In the genomic region with DNA sequence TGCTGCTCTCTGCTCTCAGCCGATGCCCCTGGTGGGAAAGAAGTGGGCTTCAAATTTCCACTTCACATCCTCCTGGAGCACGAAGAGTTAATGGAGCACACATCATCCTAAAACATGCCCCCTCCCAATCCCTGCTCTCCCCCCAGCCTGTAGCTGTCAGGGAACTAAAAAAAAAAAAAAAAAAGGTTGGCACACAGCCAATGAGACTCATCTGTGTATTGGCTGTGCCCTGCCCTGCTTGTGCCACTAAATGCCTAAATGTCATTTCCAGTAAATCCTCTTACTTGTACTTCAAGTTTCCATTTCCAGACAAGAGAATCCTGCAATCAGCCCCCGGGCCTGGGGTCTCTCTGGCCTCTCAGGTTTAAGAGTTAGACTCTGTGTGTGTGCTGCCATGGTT, we compare ENCODE assay signal across 21 mouse cellular contexts. TPM values are rescaled to one million over a fixed set of nuclear protein-coding genes. Genes with fewer than 3 reads are reported as not detected.
"Had no signal": no experiment of that assay in that cellular context is flagged by ENCODE, and none has a peak within 500 bp of the region (broad histone marks: within the 10 kb centered on the region; RNA-seq: fewer than 3 reads in every experiment).

No protein-coding gene starts in this region.

- DNase-seq: kidney, adult 2 months; kidney, postnatal 14 days; lung, adult 2 months; lung, postnatal 14 days; right cerebral cortex, adult 18-20 months; right cerebral cortex, postnatal 25 days; thymus, postnatal 25 days had no signal

- ATAC-seq: intestine, embryonic 16.5 days had no signal

- H3K4me2 ChIP-seq: kidney, embryonic 15.5 days; liver, embryonic 11.5 days; liver, embryonic 15.5 days; midbrain, embryonic 15.5 days; neural tube, embryonic 13.5 days had no signal

- H3K9ac ChIP-seq: kidney, embryonic 15.5 days; liver, embryonic 15.5 days; midbrain, embryonic 15.5 days; neural tube, embryonic 13.5 days had no signal

- H3K4me1 ChIP-seq: liver, embryonic 15.5 days; megakaryocyte, embryonic 14.5 days had no signal

- H3K36me3 ChIP-seq: kidney, embryonic 15.5 days; limb, embryonic 10.5 days; liver, embryonic 15.5 days; midbrain, embryonic 15.5 days; neural tube, embryonic 13.5 days had no signal

- H3K4me3 ChIP-seq: kidney, embryonic 15.5 days; left cerebral cortex, adult 2 months; limb, embryonic 10.5 days; liver, embryonic 15.5 days; megakaryocyte, embryonic 14.5 days; midbrain, embryonic 15.5 days; neural tube, embryonic 13.5 days had no signal

- H3K9me3 ChIP-seq: kidney, embryonic 15.5 days; limb, embryonic 10.5 days; liver, embryonic 15.5 days; megakaryocyte, embryonic 14.5 days; midbrain, embryonic 15.5 days; neural tube, embryonic 13.5 days had no signal

- H3K27ac ChIP-seq: kidney, embryonic 15.5 days; left cerebral cortex, adult 2 months; limb, embryonic 10.5 days; liver, embryonic 15.5 days; macrophage; midbrain, embryonic 15.5 days; neural tube, embryonic 13.5 days; stomach, postnatal 0 days had no signal

RNA-seq across cellular contexts. Expression of a gene that starts 0.6 kb away (rescaled TPM):
- polyA plus RNA-seq: intestine, embryonic 16.5 days; kidney, adult 2 months; kidney, embryonic 15.5 days; limb, embryonic 10.5 days; limb, embryonic 14.5 days; liver, embryonic 11.5 days; liver, embryonic 15.5 days; lung, adult 2 months; macrophage; midbrain, embryonic 15.5 days; neural tube, embryonic 13.5 days; small intestine, adult 2 months; stomach, postnatal 0 days; urinary bladder, adult 2 months had no signal

RNA-seq across cellular contexts. Expression of a gene that starts 47.1 kb away (rescaled TPM):
- polyA plus RNA-seq: macrophage had no signal
